Mouse (Mus musculus): ENCODE measurements around the gene Prg2.

- no peak for TF ChIP-seq POLR2A (IDR thresholded peaks at IDR 0.05; ENCODE audit: extremely low read depth, insufficient read depth, low read length)
- TF ChIP-seq CTCF (IDR thresholded peaks at IDR 0.05; ENCODE audit: extremely low read depth, insufficient read depth, low read length), result no peak
Observed at GRCm38 (mm10) chr2:84937491-84938150, 42.6 kb upstream of the Prg2 start.
